Mouse (Mus musculus): ENCODE measurements around the gene Serinc2.

- no peak for TF ChIP-seq MYOD1 (IDR thresholded peaks at IDR 0.05; ENCODE audit: control insufficient read depth, insufficient read length, low read depth)
- no peak for TF ChIP-seq USF1 (IDR thresholded peaks at IDR 0.05; ENCODE audit: low read depth)
Measured at GRCm38 (mm10) chr4:130215392-130215791, 63.6 kb downstream of the Serinc2 start.

Measured in C2C12 (cell line).